Mouse (Mus musculus): ENCODE measurements around the gene Txndc16. TPM values are rescaled to one million over a fixed set of nuclear protein-coding genes. Genes with fewer than 3 reads are reported as not detected.

Gene Txndc16
- total and polyA plus RNA-seq, 3 experiments: 0.07 to 0.71 TPM; not detected in 1

DNA sequence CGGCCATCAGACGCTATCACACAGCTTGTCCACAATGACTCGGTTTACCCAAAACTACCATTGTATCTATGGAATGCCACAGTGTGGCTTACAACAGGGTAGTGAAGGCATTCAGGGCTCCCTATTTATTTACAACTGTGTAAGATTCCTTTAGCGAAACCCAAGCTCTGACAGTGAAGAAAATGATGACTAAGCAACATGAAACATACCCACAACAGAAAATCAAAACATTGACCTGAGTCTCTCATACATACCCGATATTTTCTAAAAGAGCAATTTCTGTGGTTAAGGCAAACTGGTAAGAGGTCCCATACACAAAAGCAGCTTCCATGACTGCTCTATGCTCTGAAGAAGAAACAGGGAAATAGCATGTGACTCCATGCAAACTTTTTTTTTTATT lies 47.9 kb downstream of the Txndc16 start:
- TF ChIP-seq POLR2AphosphoS5 (IDR thresholded peaks at IDR 0.05; ENCODE audit: insufficient replicate concordance, low read depth, low read length) (no peak), GATA2 (IDR thresholded peaks at IDR 0.05; ENCODE audit: borderline replicate concordance, low read depth, low read length) (no peak), TAL1 (conservative IDR thresholded peaks at IDR 0.05; ENCODE audit: low read depth, low read length) (no peak), CTCF (IDR thresholded peaks at IDR 0.05; ENCODE audit: low read depth, low read length) (no peak), GATA1 (IDR thresholded peaks at IDR 0.05; ENCODE audit: borderline replicate concordance, low read length) (no peak)
- peaks cover 6% of the 10 kb centered on the region for H3K27me3 ChIP-seq (ENCODE audit: insufficient read depth, low read length)
- ATAC-seq (ENCODE audit: extremely low read depth, insufficient number of reproducible peaks, low FRiP score, poor library complexity, severe bottlenecking): no peak

DNA sequence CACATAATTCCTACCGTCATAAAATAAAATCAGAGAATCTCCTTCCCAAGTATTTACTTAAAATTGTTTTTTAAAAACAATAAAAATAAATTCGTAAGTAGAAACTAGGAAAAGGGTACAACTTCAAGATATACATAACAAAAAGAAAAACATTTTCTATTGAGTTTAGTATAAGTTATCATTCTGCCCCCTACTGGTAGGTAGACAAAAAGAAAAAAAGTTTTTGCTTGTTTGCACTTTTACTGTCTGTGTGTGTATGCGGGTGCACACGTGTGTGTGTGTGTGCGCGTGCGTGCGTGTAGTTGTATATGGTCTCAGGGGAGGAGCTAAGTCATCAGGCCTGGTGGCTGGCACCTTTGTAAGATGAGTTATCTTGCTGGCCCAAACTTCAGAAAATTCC lies 52.8 kb downstream of the Txndc16 start:
- DNase-seq (ENCODE audit: low spot score): no peak
- Histone ChIP-seq H3K4me1 (ENCODE audit: insufficient read depth, low read depth, low read length) (no peaks in the 10 kb centered on the region), H3K27me3 (ENCODE audit: insufficient read depth, low read length) (peaks cover 4% of the 10 kb centered on the region), H3K4me3 (ENCODE audit: low read depth, low read length) (no peak overlapping the region), H3K36me3 (replicated peaks) (no peaks in the 10 kb centered on the region), H3K9me3 (replicated peaks) (no peaks in the 10 kb centered on the region)
- no peak for ATAC-seq (ENCODE audit: extremely low read depth, insufficient number of reproducible peaks, low FRiP score, poor library complexity, severe bottlenecking)
- no peak for TF ChIP-seq GATA2 (IDR thresholded peaks at IDR 0.05; ENCODE audit: borderline replicate concordance, low read depth, low read length)
- TF ChIP-seq TAL1 (conservative IDR thresholded peaks at IDR 0.05; ENCODE audit: low read depth, low read length): no peak
- TF ChIP-seq CTCF (IDR thresholded peaks at IDR 0.05; ENCODE audit: low read depth, low read length): no peak
- TF ChIP-seq GATA1 (IDR thresholded peaks at IDR 0.05; ENCODE audit: borderline replicate concordance, low read length): no peak
- TF ChIP-seq POLR2AphosphoS5 (IDR thresholded peaks at IDR 0.05; ENCODE audit: insufficient replicate concordance, low read depth, low read length): no peak

More for the DNA sequence above, 47.9 kb downstream of the Txndc16 start:
- no peaks in the 10 kb centered on the region for H3K4me1 ChIP-seq (ENCODE audit: insufficient read depth, low read depth, low read length)
- H3K36me3 ChIP-seq (replicated peaks): no peaks in the 10 kb centered on the region
- H3K9me3 ChIP-seq (replicated peaks): no peaks in the 10 kb centered on the region
- no peak overlapping the region for H3K4me3 ChIP-seq (ENCODE audit: low read depth, low read length)
- DNase-seq (ENCODE audit: low spot score): no peak

DNA sequence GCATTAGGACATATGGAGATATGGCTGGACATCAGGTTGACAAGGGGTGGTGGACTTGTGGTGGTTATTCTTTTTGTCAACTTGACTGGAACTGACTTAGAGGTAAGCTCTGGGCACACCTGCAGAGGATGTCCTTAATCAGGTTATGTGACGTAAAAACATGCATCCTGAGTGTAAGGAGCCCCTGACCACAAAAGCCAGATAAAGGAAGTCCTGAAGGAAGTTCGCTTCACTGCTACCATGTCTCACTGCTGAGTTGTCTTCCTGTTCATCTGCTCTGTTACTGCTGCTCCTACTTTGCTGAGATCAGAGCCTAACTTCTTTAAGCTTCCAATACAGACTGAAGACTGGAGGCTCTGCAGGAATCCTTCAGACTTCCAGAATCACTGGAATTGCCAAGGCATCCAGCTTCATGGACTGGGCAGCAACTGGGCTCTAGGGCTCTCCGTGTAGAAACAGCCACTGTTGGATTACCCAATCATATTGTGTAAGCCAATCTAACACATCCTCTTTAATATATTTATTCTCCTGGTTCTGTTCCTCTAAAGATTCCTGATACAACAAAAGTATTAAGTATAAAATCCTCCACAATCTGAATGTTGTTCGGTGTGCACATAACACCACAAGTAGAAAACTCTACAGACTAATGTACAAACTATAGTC lies 64.5 kb downstream of the Txndc16 start:
- no peak for DNase-seq (ENCODE audit: low spot score)

DNA sequence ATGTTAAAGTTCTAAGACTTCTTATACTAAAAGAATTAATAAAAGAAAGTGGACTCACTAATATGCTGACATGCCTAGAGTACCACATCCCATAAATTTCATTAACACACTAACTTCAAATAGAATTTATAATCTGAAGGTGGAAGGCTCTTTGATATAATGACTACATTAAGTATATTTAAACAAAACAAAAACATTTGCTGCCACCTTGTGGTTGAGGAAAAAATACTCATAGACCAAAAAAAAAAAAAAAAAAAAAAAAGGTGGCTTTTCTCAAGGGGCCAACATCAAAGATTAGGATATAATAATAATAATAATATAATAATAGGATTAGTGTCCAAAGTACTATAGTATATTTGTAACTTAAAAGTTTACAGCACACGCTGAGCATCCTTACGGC lies 66.9 kb downstream of the Txndc16 start:
- no peak for DNase-seq (ENCODE audit: low spot score)
- peaks cover 3% of the 10 kb centered on the region; the same call in 1 of the 2 replicates for H3K4me1 ChIP-seq (ENCODE audit: insufficient read depth, low read depth, low read length)
- no peaks in the 10 kb centered on the region for H3K36me3 ChIP-seq (replicated peaks)
- ATAC-seq (ENCODE audit: extremely low read depth, insufficient number of reproducible peaks, low FRiP score, poor library complexity, severe bottlenecking): no peak
- TF ChIP-seq GATA2 (IDR thresholded peaks at IDR 0.05; ENCODE audit: borderline replicate concordance, low read depth, low read length) (no peak), GATA1 (IDR thresholded peaks at IDR 0.05; ENCODE audit: borderline replicate concordance, low read length) (no peak), TAL1 (conservative IDR thresholded peaks at IDR 0.05; ENCODE audit: low read depth, low read length) (no peak)
- no peaks in the 10 kb centered on the region for H3K27me3 ChIP-seq (ENCODE audit: insufficient read depth, low read length)
- H3K4me3 ChIP-seq (ENCODE audit: low read depth, low read length): no peak overlapping the region
- no peaks in the 10 kb centered on the region for H3K9me3 ChIP-seq (replicated peaks)

More for the DNA sequence above, 64.5 kb downstream of the Txndc16 start:
- no peaks in the 10 kb centered on the region for H3K9me3 ChIP-seq (replicated peaks)
- TF ChIP-seq POLR2AphosphoS5 (IDR thresholded peaks at IDR 0.05; ENCODE audit: insufficient replicate concordance, low read depth, low read length) (no peak), GATA2 (IDR thresholded peaks at IDR 0.05; ENCODE audit: borderline replicate concordance, low read depth, low read length) (no peak), TAL1 (conservative IDR thresholded peaks at IDR 0.05; ENCODE audit: low read depth, low read length) (no peak), GATA1 (IDR thresholded peaks at IDR 0.05; ENCODE audit: borderline replicate concordance, low read length) (no peak), CTCF (IDR thresholded peaks at IDR 0.05; ENCODE audit: low read depth, low read length) (no peak)
- H3K4me3 ChIP-seq (ENCODE audit: low read depth, low read length): no peak overlapping the region
- no peaks in the 10 kb centered on the region for H3K36me3 ChIP-seq (replicated peaks)
- H3K4me1 ChIP-seq (ENCODE audit: insufficient read depth, low read depth, low read length): peaks cover 3% of the 10 kb centered on the region; the same call in 1 of the 2 replicates
- no peaks in the 10 kb centered on the region for H3K27me3 ChIP-seq (ENCODE audit: insufficient read depth, low read length)
- peak; percentile 22; the same call in 1 of the 2 replicates for ATAC-seq (ENCODE audit: extremely low read depth, insufficient number of reproducible peaks, low FRiP score, poor library complexity, severe bottlenecking)

DNA sequence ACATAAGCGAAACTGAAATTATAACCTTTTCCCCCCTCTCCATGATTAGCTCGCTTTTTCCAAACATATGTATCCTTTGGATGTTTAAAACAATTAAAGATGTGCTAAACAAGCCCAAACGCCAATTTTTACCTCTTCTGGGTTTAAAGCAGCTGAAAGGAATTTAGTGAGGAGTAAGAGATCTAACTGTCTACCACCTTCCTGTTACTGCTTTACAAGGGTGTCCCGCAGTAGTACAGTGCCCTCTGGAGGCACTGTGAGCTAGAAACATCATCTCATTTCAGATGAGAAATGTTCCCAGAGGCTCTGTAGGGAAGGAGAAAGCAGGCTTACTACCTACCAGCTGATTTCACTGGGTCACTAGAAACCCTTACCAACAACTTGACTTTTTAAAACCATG lies 77.6 kb downstream of the Txndc16 start:
- H3K4me3 ChIP-seq (ENCODE audit: low read depth, low read length): no peak overlapping the region
- ATAC-seq (ENCODE audit: extremely low read depth, insufficient number of reproducible peaks, low FRiP score, poor library complexity, severe bottlenecking) (no peak), DNase-seq (ENCODE audit: low spot score) (no peak)
- no peaks in the 10 kb centered on the region for H3K27me3 ChIP-seq (ENCODE audit: insufficient read depth, low read length)
- H3K4me1 ChIP-seq (ENCODE audit: insufficient read depth, low read depth, low read length): no peaks in the 10 kb centered on the region
- no peaks in the 10 kb centered on the region for H3K9me3 ChIP-seq (replicated peaks)
- H3K36me3 ChIP-seq (replicated peaks): no peaks in the 10 kb centered on the region
- no peak for TF ChIP-seq TAL1 (conservative IDR thresholded peaks at IDR 0.05; ENCODE audit: low read depth, low read length)
- no peak for TF ChIP-seq GATA2 (IDR thresholded peaks at IDR 0.05; ENCODE audit: borderline replicate concordance, low read depth, low read length)
- no peak for TF ChIP-seq GATA1 (IDR thresholded peaks at IDR 0.05; ENCODE audit: borderline replicate concordance, low read length)
- no peak for TF ChIP-seq CTCF (IDR thresholded peaks at IDR 0.05; ENCODE audit: low read depth, low read length)
- no peak for TF ChIP-seq POLR2AphosphoS5 (IDR thresholded peaks at IDR 0.05; ENCODE audit: insufficient replicate concordance, low read depth, low read length)

DNA sequence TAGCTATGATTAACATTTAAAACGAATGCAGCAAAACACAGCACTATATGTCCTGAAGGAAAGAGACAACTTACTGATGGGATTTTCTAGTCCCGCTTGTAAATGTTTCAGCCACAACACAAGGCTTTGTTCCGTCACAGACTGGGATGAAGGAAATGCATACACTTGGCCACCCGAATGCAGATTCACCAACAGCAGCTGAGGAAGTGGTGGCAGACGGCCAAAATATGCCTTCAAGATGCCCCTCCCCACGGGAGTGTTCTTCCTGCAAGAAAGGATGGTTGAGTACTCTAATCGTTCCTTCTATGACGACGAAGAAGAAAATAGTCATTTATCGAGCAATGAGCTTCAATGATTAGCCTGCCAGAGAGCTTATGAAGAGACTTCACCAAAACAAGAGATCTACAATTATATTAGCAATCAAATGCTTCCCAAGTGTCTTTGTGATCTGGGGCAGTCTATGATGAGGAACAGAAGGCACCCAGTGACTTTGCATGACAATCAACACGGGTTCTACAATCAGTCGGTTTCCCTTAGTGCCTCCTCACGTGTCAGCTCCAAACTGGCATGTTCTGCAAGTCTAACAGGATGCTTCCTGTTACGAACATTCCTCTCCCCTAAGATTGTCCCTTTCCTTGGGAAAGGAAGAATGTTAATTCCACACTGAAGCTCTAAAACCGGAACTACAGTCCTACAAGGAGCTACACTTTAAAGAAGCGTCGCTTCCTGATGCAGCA lies 79.6 kb downstream of the Txndc16 start:
- TF ChIP-seq GATA2 (IDR thresholded peaks at IDR 0.05; ENCODE audit: borderline replicate concordance, low read depth, low read length) (no peak), POLR2AphosphoS5 (IDR thresholded peaks at IDR 0.05; ENCODE audit: insufficient replicate concordance, low read depth, low read length) (no peak), CTCF (IDR thresholded peaks at IDR 0.05; ENCODE audit: low read depth, low read length) (no peak), TAL1 (conservative IDR thresholded peaks at IDR 0.05; ENCODE audit: low read depth, low read length) (no peak), GATA1 (IDR thresholded peaks at IDR 0.05; ENCODE audit: borderline replicate concordance, low read length) (no peak)
- no peak for DNase-seq (ENCODE audit: low spot score)
- Histone ChIP-seq H3K4me3 (ENCODE audit: low read depth, low read length) (no peak overlapping the region), H3K9me3 (replicated peaks) (no peaks in the 10 kb centered on the region), H3K4me1 (ENCODE audit: insufficient read depth, low read depth, low read length) (no peaks in the 10 kb centered on the region), H3K27me3 (ENCODE audit: insufficient read depth, low read length) (no peaks in the 10 kb centered on the region), H3K36me3 (replicated peaks) (no peaks in the 10 kb centered on the region)
- ATAC-seq (ENCODE audit: extremely low read depth, insufficient number of reproducible peaks, low FRiP score, poor library complexity, severe bottlenecking): no peak

Measured in G1E (cell line).